Mouse (Mus musculus): ENCODE results near the gene Fam186a.

Gene Fam186a

DNA sequence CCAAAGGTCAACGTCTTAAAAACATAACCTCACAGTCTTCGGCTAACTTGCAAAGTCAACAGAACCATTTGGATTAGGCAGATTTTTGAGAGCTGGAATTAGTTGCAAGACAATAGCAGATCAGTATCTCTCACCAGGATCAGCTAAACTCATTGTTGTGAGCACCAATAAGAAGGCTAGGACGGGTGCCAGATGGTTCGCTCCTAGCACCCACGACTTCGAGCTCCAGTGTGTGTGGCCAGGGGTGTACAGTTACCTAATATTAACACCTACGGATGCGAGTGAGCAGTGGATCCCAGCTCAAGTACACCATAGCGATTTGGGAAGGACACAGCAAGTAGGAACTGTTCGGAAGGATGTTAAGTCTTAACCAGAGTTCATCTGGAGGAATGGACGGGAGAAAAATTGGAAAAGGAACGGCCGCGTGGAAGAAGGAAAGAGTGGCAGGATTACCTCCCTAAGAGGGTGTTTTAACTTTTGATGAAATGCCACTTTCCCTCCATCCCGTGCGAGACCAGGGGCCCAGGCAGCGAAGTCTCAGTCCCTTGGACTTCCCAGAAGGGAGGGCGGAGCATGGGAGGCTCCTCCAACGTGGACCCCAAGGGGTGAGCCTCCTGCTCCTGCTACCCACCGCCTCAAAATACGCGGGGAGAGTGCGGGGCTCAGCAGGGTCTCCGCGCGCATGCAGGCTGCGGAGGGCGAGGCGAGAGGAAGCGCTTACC is 92.1 kb downstream of the Fam186a start:
- in situ Hi-C loops (cut with MboI; ENCODE audit: low sequenced_read_pairs): no loop called here

DNA sequence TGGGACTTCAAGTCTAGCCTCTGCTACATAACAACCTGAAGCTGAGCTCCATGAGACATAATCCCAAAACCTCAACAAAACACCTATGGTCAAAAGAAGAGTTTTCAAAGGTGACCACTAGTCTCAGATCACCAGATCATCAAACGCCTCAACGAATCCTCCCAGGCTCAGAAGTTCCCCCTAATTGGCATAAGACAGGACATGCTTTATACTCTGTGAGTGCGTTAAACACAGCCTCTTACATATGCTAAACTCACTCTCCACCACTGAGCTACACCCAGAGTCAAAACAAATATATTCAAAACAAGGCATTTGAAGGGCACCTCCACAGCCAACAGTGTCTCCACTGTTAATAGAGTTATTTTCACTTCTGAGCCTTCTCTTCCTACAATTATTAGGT is 94.3 kb downstream of the Fam186a start:
- in situ Hi-C loops (cut with MboI; ENCODE audit: low sequenced_read_pairs): no loop called here
